Mouse (Mus musculus): ENCODE measurements around the gene Spata17. TPM values are rescaled to one million over a fixed set of nuclear protein-coding genes. Genes with fewer than 3 reads are reported as not detected.

Spata17 gene
- polyA plus RNA-seq, 1 experiment from 2014 or later: 0.35 TPM

DNA sequence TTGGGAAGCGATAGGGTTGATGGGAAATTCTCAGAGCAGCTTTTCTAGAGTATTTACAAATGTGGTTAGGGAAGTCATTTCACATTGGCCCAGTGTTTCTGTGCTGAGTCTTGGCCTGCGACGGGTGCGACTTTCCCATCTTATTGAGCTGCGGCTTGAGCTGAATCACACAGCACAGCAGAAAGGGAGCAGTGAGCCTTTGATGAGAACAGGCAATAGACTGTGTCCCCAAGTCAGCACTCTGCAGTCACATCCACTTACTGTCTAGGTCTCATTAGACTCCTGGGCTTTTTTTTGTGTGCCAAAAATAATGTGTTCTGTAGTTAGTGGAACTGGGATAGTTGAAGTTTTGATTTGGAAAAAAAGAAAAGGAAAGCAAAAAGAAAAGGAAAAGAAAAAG is 15.0 kb upstream of the Spata17 start:
- Histone ChIP-seq H3K27ac (no peak overlapping the region), H3K9me3 (replicated peaks) (no peaks in the 10 kb centered on the region), H3K9ac (no peak overlapping the region), H3K4me1 (peaks cover 20% of the 10 kb centered on the region; the same call in 1 of the 2 replicates), H3K4me3 (no peak overlapping the region), H3K36me3 (peaks cover 51% of the 10 kb centered on the region), H3K27me3 (replicated peaks) (no peaks in the 10 kb centered on the region), H3K4me2 (no peak overlapping the region)
- no peak for ATAC-seq
- WGBS (ENCODE audit: insufficient replicate concordance): 89% methylated on average over 5 of the region's 5 CpGs

DNA sequence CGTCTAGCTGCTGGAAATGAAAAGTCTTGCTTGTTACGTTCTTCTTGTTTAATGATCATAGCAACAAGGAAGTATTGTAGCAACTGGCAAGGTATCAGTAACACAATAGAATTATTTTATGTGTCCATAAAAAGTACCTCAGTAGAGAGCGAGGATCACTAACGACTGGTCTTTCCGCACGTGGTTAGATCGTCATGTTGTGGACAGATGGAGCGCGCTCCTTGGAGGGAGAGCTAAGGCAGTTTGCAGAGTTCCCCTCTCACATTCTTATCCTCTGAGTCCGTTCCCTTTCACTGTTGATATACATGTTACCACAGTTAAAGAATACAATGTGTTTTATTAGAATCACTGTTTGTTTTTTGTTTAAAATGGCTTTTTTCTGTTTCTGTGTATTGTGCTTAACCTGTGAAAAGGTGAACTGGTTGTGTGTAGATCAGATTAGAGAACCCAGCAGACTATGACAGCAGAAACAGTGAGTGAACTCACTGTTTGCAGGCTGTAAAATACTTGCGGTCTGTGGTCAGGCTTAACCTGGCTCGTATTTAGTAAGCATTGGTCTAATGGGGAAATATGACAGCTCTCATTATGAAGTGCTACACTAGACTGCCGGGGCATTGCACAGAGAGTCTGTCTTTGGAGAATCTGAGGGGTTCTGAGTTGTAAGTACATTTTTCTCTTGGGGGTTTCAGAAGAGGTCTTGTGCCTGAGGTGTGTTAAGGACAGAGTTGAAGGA is 13.3 kb upstream of the Spata17 start:
- Histone ChIP-seq H3K9ac (no peak overlapping the region), H3K4me1 (peaks cover 20% of the 10 kb centered on the region; the same call in 1 of the 2 replicates), H3K4me3 (no peak overlapping the region), H3K4me2 (no peak overlapping the region), H3K27ac (no peak overlapping the region), H3K36me3 (peaks cover 46% of the 10 kb centered on the region), H3K9me3 (replicated peaks) (no peaks in the 10 kb centered on the region), H3K27me3 (replicated peaks) (no peaks in the 10 kb centered on the region)
- no peak for ATAC-seq
- WGBS (ENCODE audit: insufficient replicate concordance): 82% methylated on average over 13 of the region's 13 CpGs

DNA sequence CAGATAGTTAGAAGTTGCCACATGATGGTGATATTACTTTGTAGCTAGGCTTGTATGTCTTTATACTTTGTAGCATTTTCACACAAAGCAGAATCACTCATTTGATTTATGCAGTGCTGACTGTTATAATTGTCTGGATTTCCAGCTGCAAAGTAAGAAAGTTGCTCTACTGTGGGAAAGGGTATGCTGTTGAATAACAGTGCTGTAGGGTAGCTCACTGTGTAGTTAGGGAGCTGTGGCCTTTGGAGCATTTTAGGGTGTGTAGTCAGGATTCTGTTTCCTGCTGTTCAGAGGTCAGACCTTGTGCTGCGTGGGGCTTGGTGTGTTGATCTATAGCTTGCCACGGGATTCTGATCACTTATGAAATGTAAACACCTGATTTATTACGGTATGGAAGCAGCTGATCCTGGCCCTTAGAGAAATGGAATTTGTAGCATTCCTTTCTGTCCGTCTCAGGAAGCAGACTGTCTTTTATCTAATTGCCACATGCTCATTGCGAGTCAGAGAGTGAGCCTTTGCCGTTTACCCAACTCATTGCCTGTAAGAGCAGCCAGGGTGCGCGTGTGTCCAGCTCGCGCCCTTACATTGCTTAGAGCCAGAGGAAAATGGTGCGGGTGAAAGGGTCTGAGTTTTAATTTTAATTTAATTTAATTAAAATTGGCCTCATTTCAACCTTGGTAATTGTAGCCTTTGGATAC is 11.2 kb upstream of the Spata17 start:
- H3K9me3 ChIP-seq (replicated peaks): no peaks in the 10 kb centered on the region
- H3K36me3 ChIP-seq: peaks cover 33% of the 10 kb centered on the region
- WGBS (ENCODE audit: insufficient replicate concordance): 62% methylated on average over 11 of the region's 11 CpGs
- H3K4me3 ChIP-seq: no peak overlapping the region
- peak; percentile 48; the same call in 1 of the 2 replicates for ATAC-seq
- no peaks in the 10 kb centered on the region for H3K27me3 ChIP-seq (replicated peaks)
- peaks cover 20% of the 10 kb centered on the region; the same call in 1 of the 2 replicates for H3K4me1 ChIP-seq
- 0 out of 2 replicates have a peak overlapping the region, but pooled peaks have one; percentile 25 for H3K27ac ChIP-seq
- no peak overlapping the region for H3K9ac ChIP-seq
- no peak overlapping the region for H3K4me2 ChIP-seq

GRCm38 (mm10) chr1:187220756-187221155 is 5.5 kb upstream of the Spata17 start:
- Histone ChIP-seq H3K4me2 (no peak overlapping the region), H3K9ac (no peak overlapping the region), H3K27ac (no peak overlapping the region), H3K27me3 (replicated peaks) (no peaks in the 10 kb centered on the region), H3K4me1 (peaks cover 22% of the 10 kb centered on the region), H3K36me3 (peaks cover 3% of the 10 kb centered on the region), H3K4me3 (no peak overlapping the region), H3K9me3 (replicated peaks) (no peaks in the 10 kb centered on the region)
- no peak for ATAC-seq
- WGBS (ENCODE audit: insufficient replicate concordance): 76% methylated on average over 6 of the region's 6 CpGs

- WGBS (ENCODE audit: insufficient replicate concordance): 62% methylated on average over 9 of the region's 9 CpGs
- H3K9ac ChIP-seq: no peak overlapping the region
- H3K4me1 ChIP-seq: peaks cover 19% of the 10 kb centered on the region
- H3K27ac ChIP-seq: no peak overlapping the region
- H3K4me2 ChIP-seq: no peak overlapping the region; the same call in 1 of the 2 replicates
- ATAC-seq: no peak
- no peak overlapping the region for H3K4me3 ChIP-seq
- H3K36me3 ChIP-seq: no peaks in the 10 kb centered on the region
- H3K27me3 ChIP-seq (replicated peaks): no peaks in the 10 kb centered on the region
- H3K9me3 ChIP-seq (replicated peaks): no peaks in the 10 kb centered on the region
These were observed 1.6 kb upstream of the Spata17 start for GRCm38 (mm10) chr1:187216620-187217410.

DNA sequence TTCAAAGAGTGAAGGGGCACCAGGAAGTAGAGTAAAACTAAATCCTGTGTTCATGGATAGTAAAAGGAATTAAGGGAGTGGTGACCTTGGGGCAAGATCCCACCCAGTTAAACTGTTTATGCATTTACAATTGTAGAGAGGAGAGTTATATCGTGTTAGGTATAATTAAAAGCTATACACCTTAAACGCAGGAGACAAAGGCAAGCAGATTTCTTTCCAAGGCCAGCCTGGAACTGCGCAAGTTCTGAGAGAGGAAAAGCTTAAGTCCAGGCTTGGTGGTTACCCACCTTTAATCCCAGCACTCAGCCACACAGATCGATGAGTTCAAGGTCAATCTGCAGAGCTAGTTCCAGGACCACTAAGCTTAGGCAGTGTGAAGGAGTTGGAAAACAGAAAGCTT is 4.5 kb downstream of the Spata17 start:
- H3K36me3 ChIP-seq: no peaks in the 10 kb centered on the region
- peaks cover under 1% of the 10 kb centered on the region; the same call in 1 of the 2 replicates for H3K4me1 ChIP-seq
- H3K4me2 ChIP-seq: no peak overlapping the region
- no peak overlapping the region for H3K9ac ChIP-seq
- no peak overlapping the region for H3K27ac ChIP-seq
- H3K27me3 ChIP-seq (replicated peaks): no peaks in the 10 kb centered on the region
- 71% methylated on average over 4 of the region's 4 CpGs for WGBS (ENCODE audit: insufficient replicate concordance)
- no peak overlapping the region for H3K4me3 ChIP-seq
- no peaks in the 10 kb centered on the region for H3K9me3 ChIP-seq (replicated peaks)
- ATAC-seq: no peak

- no peaks in the 10 kb centered on the region for H3K9me3 ChIP-seq (replicated peaks)
- no peak overlapping the region for H3K9ac ChIP-seq
- H3K4me2 ChIP-seq: no peak overlapping the region
- ATAC-seq: no peak
- WGBS (ENCODE audit: insufficient replicate concordance): 41% methylated on average over 4 of the region's 4 CpGs
- no peaks in the 10 kb centered on the region for H3K36me3 ChIP-seq
- no peak overlapping the region for H3K4me3 ChIP-seq
- no peak overlapping the region for H3K27ac ChIP-seq
- H3K27me3 ChIP-seq (replicated peaks): no peaks in the 10 kb centered on the region
- H3K4me1 ChIP-seq: no peaks in the 10 kb centered on the region
These were observed 5.8 kb downstream of the Spata17 start for GRCm38 (mm10) chr1:187209496-187209895.

GRCm38 (mm10) chr1:187205506-187205905 is 9.8 kb downstream of the Spata17 start:
- no peaks in the 10 kb centered on the region for H3K4me1 ChIP-seq
- H3K9ac ChIP-seq: no peak overlapping the region
- H3K36me3 ChIP-seq: no peaks in the 10 kb centered on the region
- no peak overlapping the region for H3K4me3 ChIP-seq
- H3K27me3 ChIP-seq (replicated peaks): no peaks in the 10 kb centered on the region
- ATAC-seq: no peak
- H3K4me2 ChIP-seq: no peak overlapping the region
- 61% methylated on average over 6 of the region's 6 CpGs for WGBS (ENCODE audit: insufficient replicate concordance)
- H3K9me3 ChIP-seq (replicated peaks): no peaks in the 10 kb centered on the region
- H3K27ac ChIP-seq: no peak overlapping the region

- H3K9me3 ChIP-seq (replicated peaks): no peaks in the 10 kb centered on the region
- 55% methylated on average over 1 of the region's 1 CpGs for WGBS (ENCODE audit: insufficient replicate concordance)
- H3K4me3 ChIP-seq: no peak overlapping the region
- no peaks in the 10 kb centered on the region for H3K4me1 ChIP-seq
- no peak overlapping the region for H3K9ac ChIP-seq
- H3K4me2 ChIP-seq: no peak overlapping the region
- no peak for ATAC-seq
- H3K36me3 ChIP-seq: no peaks in the 10 kb centered on the region
- H3K27me3 ChIP-seq (replicated peaks): no peaks in the 10 kb centered on the region
- H3K27ac ChIP-seq: no peak overlapping the region
These were observed 36.7 kb downstream of the Spata17 start for GRCm38 (mm10) chr1:187178546-187178945.

GRCm38 (mm10) chr1:187175991-187176390 is 39.3 kb downstream of the Spata17 start:
- no peak overlapping the region for H3K4me3 ChIP-seq
- ATAC-seq: no peak
- no peaks in the 10 kb centered on the region for H3K36me3 ChIP-seq
- H3K27ac ChIP-seq: no peak overlapping the region
- H3K4me2 ChIP-seq: no peak overlapping the region
- no peaks in the 10 kb centered on the region for H3K27me3 ChIP-seq (replicated peaks)
- 85% methylated on average over 1 of the region's 1 CpGs for WGBS (ENCODE audit: insufficient replicate concordance)
- no peaks in the 10 kb centered on the region for H3K9me3 ChIP-seq (replicated peaks)
- H3K9ac ChIP-seq: no peak overlapping the region
- no peaks in the 10 kb centered on the region for H3K4me1 ChIP-seq

DNA sequence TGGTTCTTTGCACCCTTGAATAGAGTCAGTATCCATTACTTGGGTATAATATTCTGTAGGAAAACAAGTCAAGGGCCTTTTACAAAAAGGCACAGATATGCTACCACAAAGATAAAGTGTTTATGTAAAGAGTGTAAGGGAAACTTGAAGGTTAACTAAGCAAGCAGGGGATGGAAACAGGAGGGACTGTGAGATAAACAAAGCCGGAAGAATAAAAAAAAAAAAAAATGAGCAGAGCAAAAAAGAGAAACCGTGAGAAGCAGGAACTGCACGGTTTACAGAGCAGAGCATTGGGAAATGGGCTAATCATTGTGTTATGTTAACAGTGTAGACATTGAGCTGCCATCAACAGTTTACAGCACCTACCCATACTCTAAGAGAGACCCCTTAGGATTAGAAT is 44.9 kb downstream of the Spata17 start:
- ATAC-seq: no peak
- no peak overlapping the region for H3K9ac ChIP-seq
- WGBS (ENCODE audit: insufficient replicate concordance): 40% methylated on average over 3 of the region's 3 CpGs
- H3K27me3 ChIP-seq (replicated peaks): no peaks in the 10 kb centered on the region
- H3K4me3 ChIP-seq: no peak overlapping the region
- H3K27ac ChIP-seq: no peak overlapping the region
- H3K4me2 ChIP-seq: no peak overlapping the region
- H3K36me3 ChIP-seq: no peaks in the 10 kb centered on the region
- no peaks in the 10 kb centered on the region for H3K4me1 ChIP-seq
- no peaks in the 10 kb centered on the region for H3K9me3 ChIP-seq (replicated peaks)

- no peaks in the 10 kb centered on the region for H3K36me3 ChIP-seq
- ATAC-seq: no peak
- no peaks in the 10 kb centered on the region for H3K9me3 ChIP-seq (replicated peaks)
- H3K4me1 ChIP-seq: no peaks in the 10 kb centered on the region
- H3K4me3 ChIP-seq: no peak overlapping the region
- 69% methylated on average over 7 of the region's 7 CpGs for WGBS (ENCODE audit: insufficient replicate concordance)
- no peaks in the 10 kb centered on the region for H3K27me3 ChIP-seq (replicated peaks)
- no peak overlapping the region for H3K4me2 ChIP-seq
- no peak overlapping the region for H3K9ac ChIP-seq
- no peak overlapping the region for H3K27ac ChIP-seq
These were observed 45.6 kb downstream of the Spata17 start for GRCm38 (mm10) chr1:187169646-187170045.
